Mouse (Mus musculus) lung, embryonic 16.5 days (tissue): ENCODE data around the gene Patj. TPM values are rescaled to one million over a fixed set of nuclear protein-coding genes. Genes with fewer than 3 reads are reported as not detected.
A peak's percentile ranks its signal among the peaks of the same experiment; 100 is the strongest.
"Not testable (repeated sequence)": the region's sequence is repeated elsewhere in the genome, so short reads cannot be mapped to it uniquely, and the experiment has no call there.

Experiments
- ATAC-seq: fragments of 200-750 bp; cut with Nextera tagmentation; 2 replicates; pipeline ENCODE4 v1.8.0; 2017; ENCODE audit warnings: low read depth, mild to moderate bottlenecking, moderate library complexity
- H3K27ac ChIP-seq: fragments of 300-500 bp; sonication (generic); 2 replicates; pipeline ENCODE4 v1.5.1; 2014; ENCODE audit warnings: mild to moderate bottlenecking, control low read depth, low read length
- H3K27me3 ChIP-seq: fragments of 300-500 bp; sonication (generic); 2 replicates; pipeline ENCODE4 v1.6.1; 2014; ENCODE audit warnings: low read depth, low read length, mixed read lengths; ENCODE audit not compliant: control insufficient read depth, insufficient read depth
- H3K36me3 ChIP-seq: fragments of 300-500 bp; sonication (generic); 2 replicates; pipeline ENCODE4 v1.6.1; 2014; ENCODE audit warnings: low read length; ENCODE audit not compliant: control insufficient read depth, insufficient read depth
- H3K4me1 ChIP-seq: fragments of 300-500 bp; sonication (generic); replicated peaks from 2 replicates; pipeline ENCODE4 v1.6.1; 2014; ENCODE audit warnings: low read length, mixed read lengths; ENCODE audit not compliant: control insufficient read depth, insufficient read depth
- H3K4me2 ChIP-seq: fragments of 300-500 bp; sonication (generic); 2 replicates; pipeline ENCODE4 v1.6.1; 2014; ENCODE audit warnings: low read depth, low read length, control low read depth
- H3K4me3 ChIP-seq: fragments of 300-500 bp; sonication (generic); 2 replicates; pipeline ENCODE4 v1.5.1; 2014; ENCODE audit warnings: mild to moderate bottlenecking, low read length, control low read depth
- H3K9ac ChIP-seq: fragments of 300-500 bp; sonication (generic); 2 replicates; pipeline ENCODE4 v1.6.1; 2014; ENCODE audit warnings: low read length, control low read depth
- H3K9me3 ChIP-seq: fragments of 300-500 bp; sonication (generic); 2 replicates; pipeline ENCODE4 v1.6.1; 2016; ENCODE audit warnings: low read length; ENCODE audit not compliant: control insufficient read depth
- WGBS: fragments of 180-500 bp; shearing (Covaris S2); extraction: QIAGEN DNeasy Blood & Tissue Kit; methylation state at CpG from one replicate; pipeline ENCODE4 v1.1.7; 2014; 5-methylcytosine and 5-hydroxymethylcytosine counted together
- polyA plus RNA-seq: library from polyadenylated mRNA; unstranded; fragments of >200 nt; fragmentation: Nextera tagmentation; extraction: Ambion mirVana; gene quantifications from 2 replicates; pipeline ENCODE4 v1.2.1, GENCODE M21; 2015

Gene Patj
- polyA plus RNA-seq, 1 experiment from 2014 or later: 21.2 TPM

- no peaks in the 10 kb centered on the region for H3K36me3 ChIP-seq
- 77% methylated on average over 2 of the region's 2 CpGs for WGBS
- no peak for ATAC-seq
- H3K9ac ChIP-seq: no peak overlapping the region
- H3K27ac ChIP-seq: no peak overlapping the region
- H3K27me3 ChIP-seq: no peaks in the 10 kb centered on the region
- H3K9me3 ChIP-seq: no peaks in the 10 kb centered on the region
- no peaks in the 10 kb centered on the region for H3K4me1 ChIP-seq
- no peak overlapping the region for H3K4me2 ChIP-seq
- no peak overlapping the region for H3K4me3 ChIP-seq
Measured at GRCm38 (mm10) chr4:98610501-98610900, 214.9 kb downstream of the Patj start.

GRCm38 (mm10) chr4:98614395-98614794, 218.8 kb downstream of the Patj start:
- H3K36me3 ChIP-seq: no peaks in the 10 kb centered on the region
- 72% methylated on average over 3 of the region's 3 CpGs for WGBS
- no peak overlapping the region for H3K4me2 ChIP-seq
- ATAC-seq: no peak
- no peak overlapping the region for H3K9ac ChIP-seq
- no peak overlapping the region for H3K27ac ChIP-seq
- no peaks in the 10 kb centered on the region for H3K9me3 ChIP-seq
- no peak overlapping the region for H3K4me3 ChIP-seq
- H3K27me3 ChIP-seq: no peaks in the 10 kb centered on the region
- no peaks in the 10 kb centered on the region for H3K4me1 ChIP-seq

GRCm38 (mm10) chr4:98619199-98619598, 223.6 kb downstream of the Patj start:
- H3K27ac ChIP-seq: no peak overlapping the region
- H3K4me3 ChIP-seq: no peak overlapping the region
- no peaks in the 10 kb centered on the region for H3K36me3 ChIP-seq
- no peak overlapping the region for H3K4me2 ChIP-seq
- H3K4me1 ChIP-seq: 0 out of 2 replicates have a peak, but pooled peaks cover 3% of the 10 kb centered on the region
- no peak overlapping the region for H3K9ac ChIP-seq
- no peaks in the 10 kb centered on the region for H3K9me3 ChIP-seq
- no peaks in the 10 kb centered on the region for H3K27me3 ChIP-seq
- ATAC-seq: no peak
- 83% methylated on average over 6 of the region's 6 CpGs for WGBS

GRCm38 (mm10) chr4:98620986-98621784, 225.6 kb downstream of the Patj start:
- Histone ChIP-seq H3K27ac (no peak overlapping the region), H3K27me3 (no peaks in the 10 kb centered on the region), H3K4me1 (0 out of 2 replicates have a peak, but pooled peaks cover 3% of the 10 kb centered on the region), H3K36me3 (no peaks in the 10 kb centered on the region), H3K4me2 (no peak overlapping the region), H3K4me3 (no peak overlapping the region), H3K9ac (no peak overlapping the region), H3K9me3 (no peaks in the 10 kb centered on the region)
- WGBS: 69% methylated on average over 9 of the region's 9 CpGs
- no peak for ATAC-seq

GRCm38 (mm10) chr4:98622180-98622579, 226.6 kb downstream of the Patj start:
- Histone ChIP-seq H3K9me3 (no peaks in the 10 kb centered on the region), H3K4me1 (0 out of 2 replicates have a peak, but pooled peaks cover 3% of the 10 kb centered on the region), H3K4me3 (no peak overlapping the region), H3K27ac (no peak overlapping the region), H3K27me3 (no peaks in the 10 kb centered on the region), H3K4me2 (no peak overlapping the region), H3K9ac (no peak overlapping the region), H3K36me3 (no peaks in the 10 kb centered on the region)
- no peak for ATAC-seq
- WGBS: 45% methylated on average over 1 of the region's 1 CpGs

- no peak overlapping the region for H3K4me2 ChIP-seq
- no peak overlapping the region for H3K27ac ChIP-seq
- peak; percentile 51 for ATAC-seq
Measured at GRCm38 (mm10) chr4:98622996-98623673, 227.6 kb downstream of the Patj start.

GRCm38 (mm10) chr4:98628286-98628685, 232.7 kb downstream of the Patj start:
- H3K9ac ChIP-seq: no peak overlapping the region
- no peak overlapping the region for H3K4me2 ChIP-seq
- no peaks in the 10 kb centered on the region for H3K9me3 ChIP-seq
- no peaks in the 10 kb centered on the region for H3K27me3 ChIP-seq
- H3K4me3 ChIP-seq: no peak overlapping the region
- H3K4me1 ChIP-seq: no peaks in the 10 kb centered on the region
- no peak overlapping the region for H3K27ac ChIP-seq
- WGBS: 86% methylated on average over 6 of the region's 6 CpGs
- no peak for ATAC-seq
- no peaks in the 10 kb centered on the region for H3K36me3 ChIP-seq

More at GRCm38 (mm10) chr4:98622996-98623673, 227.6 kb downstream of the Patj start:
- no peaks in the 10 kb centered on the region for H3K36me3 ChIP-seq
- no peaks in the 10 kb centered on the region for H3K9me3 ChIP-seq
- H3K9ac ChIP-seq: no peak overlapping the region
- no peak overlapping the region for H3K4me3 ChIP-seq
- H3K27me3 ChIP-seq: no peaks in the 10 kb centered on the region
- H3K4me1 ChIP-seq: 0 out of 2 replicates have a peak, but pooled peaks cover 3% of the 10 kb centered on the region
- WGBS: 47% methylated on average over 3 of the region's 3 CpGs

GRCm38 (mm10) chr4:98629217-98629616, 233.6 kb downstream of the Patj start:
- H3K9me3 ChIP-seq, H3K27ac ChIP-seq, H3K4me1 ChIP-seq, H3K36me3 ChIP-seq, H3K4me2 ChIP-seq, H3K4me3 ChIP-seq, ATAC-seq, H3K9ac ChIP-seq, H3K27me3 ChIP-seq: not testable (repeated sequence)

GRCm38 (mm10) chr4:98635140-98635837, 239.7 kb downstream of the Patj start:
- Histone ChIP-seq H3K4me1 (no peaks in the 10 kb centered on the region), H3K4me3 (no peak overlapping the region), H3K36me3 (no peaks in the 10 kb centered on the region), H3K9ac (no peak overlapping the region), H3K27me3 (no peaks in the 10 kb centered on the region), H3K4me2 (no peak overlapping the region), H3K27ac (no peak overlapping the region), H3K9me3 (no peaks in the 10 kb centered on the region)
- no peak for ATAC-seq
- WGBS: 75% methylated on average over 18 of the region's 18 CpGs
